ENCODE assay signal across 19 mouse cellular contexts in genomic region chr3:61486808-61487389, GRCm38 (mm10).
A peak's percentile ranks its signal among the peaks of the same experiment; 100 is the strongest.
DNase-seq lines count a peak whose midpoint lies in the region; ATAC-seq and TF ChIP-seq lines count a peak whose summit lies in the region.
"Had no signal": no experiment of that assay in that cellular context is flagged by ENCODE, and none has a peak within 500 bp of the region (broad histone marks: within the 10 kb centered on the region; RNA-seq: fewer than 3 reads in every experiment).

No protein-coding gene starts in this region.

- H3K4me3 ChIP-seq in hindbrain, embryonic 16.5 days (ENCODE audit: low read length) = no peak overlapping the region
- H3K4me3 ChIP-seq in hindbrain, embryonic 14.5 days (replicated peaks; ENCODE audit: low read length) = no peak overlapping the region
- H3K4me3 ChIP-seq in neural tube, embryonic 14.5 days (ENCODE audit: low read depth, low read length) = no peak overlapping the region
- H3K4me3 ChIP-seq in midbrain, embryonic 14.5 days (replicated peaks; ENCODE audit: low read depth, low read length) = no peak overlapping the region
- H3K4me3 ChIP-seq in gastrocnemius, adult 2 months = no peak overlapping the region
- H3K4me3 ChIP-seq: embryonic facial prominence, embryonic 12.5 days; erythroblast, embryonic 14.5 days; hindbrain, embryonic 10.5 days; limb, embryonic 13.5 days; liver, embryonic 13.5 days had no signal

- intact Hi-C loops in gastrocnemius, adult 2 months (cut with DNase I) = no loop called here

- H3K4me1 ChIP-seq in hindbrain, embryonic 16.5 days (ENCODE audit: control insufficient read depth, insufficient read depth, low read depth, low read length) = no peaks in the 10 kb centered on the region
- 0 out of 2 replicates have a peak, but pooled peaks cover 5% of the 10 kb centered on the region for H3K4me1 ChIP-seq in hindbrain, embryonic 14.5 days (replicated peaks; ENCODE audit: control insufficient read depth, insufficient read depth, low read length)
- no peaks in the 10 kb centered on the region for H3K4me1 ChIP-seq in neural tube, embryonic 14.5 days (ENCODE audit: control insufficient read depth, insufficient read depth, low read length)
- H3K4me1 ChIP-seq in midbrain, embryonic 14.5 days (ENCODE audit: control insufficient read depth, insufficient read depth, low read length) = no peaks in the 10 kb centered on the region; the same call in 1 of the 2 replicates
- H3K4me1 ChIP-seq: embryonic facial prominence, embryonic 12.5 days; hindbrain, embryonic 10.5 days; limb, embryonic 13.5 days; liver, embryonic 13.5 days had no signal

- no peaks in the 10 kb centered on the region for H3K27me3 ChIP-seq in hindbrain, embryonic 16.5 days (replicated peaks; ENCODE audit: control insufficient read depth, insufficient read depth, low read length)
- no peaks in the 10 kb centered on the region for H3K27me3 ChIP-seq in hindbrain, embryonic 14.5 days (ENCODE audit: control insufficient read depth, insufficient read depth, low read length)
- no peaks in the 10 kb centered on the region for H3K27me3 ChIP-seq in neural tube, embryonic 14.5 days (ENCODE audit: control insufficient read depth, insufficient read depth, low read length)
- H3K27me3 ChIP-seq in midbrain, embryonic 14.5 days (ENCODE audit: control insufficient read depth, insufficient read depth, low read length) = no peaks in the 10 kb centered on the region
- H3K27me3 ChIP-seq: embryonic facial prominence, embryonic 12.5 days; limb, embryonic 13.5 days; liver, embryonic 13.5 days had no signal

- no peaks in the 10 kb centered on the region for H3K9me3 ChIP-seq in hindbrain, embryonic 16.5 days (ENCODE audit: control insufficient read depth, low read length)
- no peaks in the 10 kb centered on the region for H3K9me3 ChIP-seq in hindbrain, embryonic 14.5 days (ENCODE audit: control insufficient read depth, low read length)
- H3K9me3 ChIP-seq in neural tube, embryonic 14.5 days (ENCODE audit: control insufficient read depth, low read length) = no peaks in the 10 kb centered on the region
- no peaks in the 10 kb centered on the region for H3K9me3 ChIP-seq in midbrain, embryonic 14.5 days (ENCODE audit: control insufficient read depth, low read length)
- H3K9me3 ChIP-seq: embryonic facial prominence, embryonic 12.5 days; hindbrain, embryonic 10.5 days; limb, embryonic 13.5 days; liver, embryonic 13.5 days had no signal

- WGBS in hindbrain, embryonic 16.5 days = 53% methylated on average over 5 of the region's 5 CpGs
- WGBS in hindbrain, embryonic 14.5 days = 56% methylated on average over 5 of the region's 5 CpGs
- WGBS in neural tube, embryonic 14.5 days = 79% methylated on average over 5 of the region's 5 CpGs
- WGBS in midbrain, embryonic 14.5 days = 37% methylated on average over 5 of the region's 5 CpGs

- TF ChIP-seq CTCF in gastrocnemius, adult 2 months (IDR thresholded peaks at IDR 0.05) = no peak

- H3K36me3 ChIP-seq in hindbrain, embryonic 16.5 days (ENCODE audit: control insufficient read depth, insufficient read depth, low read length) = no peaks in the 10 kb centered on the region
- no peaks in the 10 kb centered on the region for H3K36me3 ChIP-seq in hindbrain, embryonic 14.5 days (replicated peaks; ENCODE audit: control insufficient read depth, insufficient read depth)
- H3K36me3 ChIP-seq in neural tube, embryonic 14.5 days (ENCODE audit: control insufficient read depth, insufficient read depth, low read length) = no peaks in the 10 kb centered on the region
- no peaks in the 10 kb centered on the region for H3K36me3 ChIP-seq in midbrain, embryonic 14.5 days (ENCODE audit: control insufficient read depth, insufficient read depth, low read length)
- H3K36me3 ChIP-seq: embryonic facial prominence, embryonic 12.5 days; hindbrain, embryonic 10.5 days; limb, embryonic 13.5 days; liver, embryonic 13.5 days had no signal

- no peak overlapping the region for H3K9ac ChIP-seq in hindbrain, embryonic 16.5 days (ENCODE audit: low read depth, low read length)
- H3K9ac ChIP-seq in hindbrain, embryonic 14.5 days = no peak overlapping the region
- no peak overlapping the region for H3K9ac ChIP-seq in neural tube, embryonic 14.5 days (replicated peaks; ENCODE audit: low read depth, low read length)
- 0 out of 2 replicates have a peak overlapping the region, but pooled peaks have one; percentile 7 for H3K9ac ChIP-seq in midbrain, embryonic 14.5 days (replicated peaks; ENCODE audit: low read length)
- H3K9ac ChIP-seq: embryonic facial prominence, embryonic 12.5 days; limb, embryonic 13.5 days; liver, embryonic 13.5 days; lung, embryonic 14.5 days had no signal

- peak; percentile 42; the same call in 1 of the 2 replicates for ATAC-seq in hindbrain, embryonic 16.5 days
- ATAC-seq in hindbrain, embryonic 14.5 days (ENCODE audit: low FRiP score) = no peak
- ATAC-seq in neural tube, embryonic 14.5 days (ENCODE audit: low read depth) = 0 out of 2 replicates have a peak, but pooled peaks have one; percentile 24
- ATAC-seq in midbrain, embryonic 14.5 days (ENCODE audit: low FRiP score, low TSS enrichment) = 0 out of 2 replicates have a peak, but pooled peaks have one; percentile 29

- H3K4me2 ChIP-seq in hindbrain, embryonic 16.5 days (ENCODE audit: low read length) = no peak overlapping the region
- H3K4me2 ChIP-seq in hindbrain, embryonic 14.5 days (replicated peaks) = no peak overlapping the region
- no peak overlapping the region for H3K4me2 ChIP-seq in neural tube, embryonic 14.5 days (ENCODE audit: low read depth, low read length)
- H3K4me2 ChIP-seq in midbrain, embryonic 14.5 days (ENCODE audit: low read length) = no peak overlapping the region
- H3K4me2 ChIP-seq: embryonic facial prominence, embryonic 12.5 days; limb, embryonic 13.5 days; liver, embryonic 13.5 days; lung, embryonic 14.5 days had no signal

- DNase-seq in hindbrain, embryonic 14.5 days (ENCODE audit: low spot score) = no peak
- no peak for DNase-seq in neural tube, embryonic 10.5 days (ENCODE audit: extremely low spot score, low spot score)
- DNase-seq in midbrain, embryonic 14.5 days = peak; percentile 60
- no peak for DNase-seq in gastrocnemius, adult 2 months
- DNase-seq in spleen, adult 18-20 months = no peak
- DNase-seq: cerebellum, adult 9-11 months; kidney, adult 18-20 months; liver, embryonic 13.5 days; lung, embryonic 14.5 days; lung, postnatal 36 days; retina, postnatal 1 day; thymus, adult 18-20 months had no signal

- no peak overlapping the region for H3K27ac ChIP-seq in hindbrain, embryonic 16.5 days (ENCODE audit: low read depth, low read length)
- H3K27ac ChIP-seq in hindbrain, embryonic 14.5 days = no peak overlapping the region
- H3K27ac ChIP-seq in neural tube, embryonic 14.5 days (ENCODE audit: low read depth, low read length) = no peak overlapping the region
- peak overlapping the region; percentile 37 for H3K27ac ChIP-seq in midbrain, embryonic 14.5 days (replicated peaks; ENCODE audit: low read depth, low read length)
- H3K27ac ChIP-seq in gastrocnemius, adult 2 months = no peak overlapping the region
- H3K27ac ChIP-seq: embryonic facial prominence, embryonic 12.5 days; hindbrain, embryonic 10.5 days; kidney, postnatal 0 days; limb, embryonic 13.5 days; liver, embryonic 13.5 days had no signal
